Mouse (Mus musculus): ENCODE measurements around the gene Poln.

DNA sequence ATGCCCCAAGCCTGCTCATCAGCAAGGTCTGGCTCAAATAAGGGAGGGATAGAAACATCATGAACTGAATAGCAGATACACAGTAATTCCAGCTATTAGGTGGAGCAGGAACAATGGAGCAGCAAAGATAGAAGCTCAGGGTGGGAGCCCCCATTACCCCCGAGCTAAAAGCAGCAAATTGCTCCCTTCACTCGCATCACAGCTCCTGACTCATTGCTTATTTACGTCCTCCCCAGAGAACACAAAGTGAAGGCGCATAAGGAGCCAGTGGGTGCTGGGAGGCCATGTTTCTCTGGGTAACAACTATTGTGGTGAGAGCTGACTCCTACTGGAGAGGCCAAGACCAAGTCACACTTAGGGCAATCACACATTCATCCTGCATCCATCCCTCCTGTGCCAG lies 139.1 kb downstream of the Poln start:
- TF ChIP-seq CTCF (IDR thresholded peaks at IDR 0.05; ENCODE audit: borderline replicate concordance, extremely low read depth, insufficient read depth, insufficient read length): no peak
- no peak for TF ChIP-seq POLR2A (IDR thresholded peaks at IDR 0.05; ENCODE audit: borderline replicate concordance, extremely low read depth, insufficient read depth, insufficient read length, poor library complexity, severe bottlenecking)
